Mouse (Mus musculus) layer of hippocampus, adult 2 months (tissue): ENCODE measurements around the gene Rfxap. TPM values are rescaled to one million over a fixed set of nuclear protein-coding genes. Genes with fewer than 3 reads are reported as not detected.

Source experiments
- DNase-seq, 2 experiments: peaks; one replicate each; pipeline ENCODE4 v3.0.0; 2022; ENCODE audit warnings: low spot score in 2 of 2
- H3K27ac ChIP-seq: fragments of 200-600 bp; 2 replicates; pipeline ENCODE4 v1.8.1; 2022
- H3K4me3 ChIP-seq: fragments of 200-600 bp; 2 replicates; pipeline ENCODE4 v1.8.1; 2022; ENCODE audit warnings: mild to moderate bottlenecking
- CTCF ChIP-seq: fragments of 200-600 bp; conservative IDR thresholded peaks from 2 replicates; pipeline ENCODE4 v1.8.1; 2022; ENCODE audit warnings: antibody characterized with exemption, mild to moderate bottlenecking, moderate library complexity
- long read RNA-seq, 2 experiments: library from polyadenylated mRNA; stranded (forward); transcript quantifications; one replicate each; pipeline ENCODE4 v2.0.0; 2021; ENCODE audit warnings: borderline mapping rate in 2 of 2
- total RNA-seq, 2 experiments: library from RNA; stranded (reverse); gene quantifications; 2 replicates each; pipeline ENCODE4 v1.2.3; 2021

The Rfxap gene
- total RNA-seq, result 10 to 100 TPM; 46.7 to 55.1 TPM
- long read RNA-seq, experiment 1, transcript Rfxap-201 (3 exons, 2,162 nt), result major isoform, 48 of 52 reads
- long read RNA-seq, experiment 1, partial matches to known transcripts, result 0 of 52 reads
- long read RNA-seq, experiment 1, other reads (novel, unspliced or antisense), result 4 of 52 reads
- long read RNA-seq, experiment 2, transcript Rfxap-201 (3 exons, 2,162 nt), result major isoform, 87 of 92 reads
- long read RNA-seq, experiment 2, partial matches to known transcripts, result 2 of 92 reads
- long read RNA-seq, experiment 2, other reads (novel, unspliced or antisense), result 3 of 92 reads

DNA sequence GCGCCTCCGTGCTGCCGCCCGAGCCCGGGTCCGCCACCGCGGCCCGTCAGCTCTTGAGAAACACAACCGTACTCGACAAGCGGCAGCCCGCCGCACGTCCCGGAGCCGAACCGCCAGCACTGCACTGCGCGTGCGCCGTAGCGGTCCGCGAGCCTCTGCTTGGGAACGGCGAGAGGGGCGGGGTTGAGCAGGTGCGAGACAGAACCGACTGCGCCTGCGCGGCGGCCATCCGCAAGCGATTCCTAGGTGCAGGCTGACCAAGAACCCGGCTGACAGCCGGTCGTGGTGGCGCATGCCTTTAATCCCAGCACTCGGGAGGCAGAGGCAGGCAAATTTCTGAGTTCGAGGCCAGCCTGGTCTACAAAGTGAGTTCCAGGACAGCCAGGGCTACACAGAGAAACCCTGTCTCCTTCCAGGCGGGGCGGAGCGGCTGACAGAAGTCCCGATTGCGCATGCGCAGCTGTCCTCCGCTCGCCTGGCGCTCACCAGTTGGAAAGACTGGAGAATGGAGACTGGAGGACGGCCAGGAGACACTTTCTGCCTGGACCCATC, at the start of gene Rfxap:
Gene Rfxap (minus strand): TSS at position 126 of the 552 bp plus-strand sequence.
- no peak for TF ChIP-seq CTCF
- DNase-seq, result peak; percentile 93 to 94
- Histone ChIP-seq H3K4me3 (peak within 1 kb of the TSS; percentile 67), H3K27ac (peak within 1 kb of the TSS; percentile 96)

- DNase-seq, result peak; percentile 69 to 84
- H3K4me3 ChIP-seq, result no peak overlapping the region
- H3K27ac ChIP-seq, result peak overlapping the region; percentile 69
- no peak for TF ChIP-seq CTCF
Observed at GRCm38 (mm10) chr3:54835421-54835820, 27.8 kb upstream of the Rfxap start.

DNA sequence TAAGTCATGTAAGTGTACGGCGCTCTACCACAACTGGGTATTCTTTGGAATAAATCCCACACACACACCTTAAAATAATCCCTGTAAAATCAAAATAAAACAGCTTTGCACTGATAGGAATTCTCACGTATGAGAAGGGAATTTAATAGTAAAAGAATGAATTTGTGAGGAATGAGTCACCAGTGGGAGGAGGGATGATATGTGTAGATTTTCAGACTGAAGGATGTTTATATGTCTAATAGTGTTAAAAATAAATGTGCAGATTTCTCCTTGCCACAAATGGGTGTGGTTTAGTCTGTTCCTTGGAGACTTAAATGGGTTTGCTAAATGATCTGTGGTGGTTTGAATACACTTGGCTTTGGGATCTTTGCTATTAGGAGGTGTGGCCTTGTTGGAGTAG, 24.9 kb upstream of the Rfxap start:
- Histone ChIP-seq H3K4me3 (no peak overlapping the region), H3K27ac (no peak overlapping the region)
- TF ChIP-seq CTCF, result no peak
- DNase-seq, result no peak

DNA sequence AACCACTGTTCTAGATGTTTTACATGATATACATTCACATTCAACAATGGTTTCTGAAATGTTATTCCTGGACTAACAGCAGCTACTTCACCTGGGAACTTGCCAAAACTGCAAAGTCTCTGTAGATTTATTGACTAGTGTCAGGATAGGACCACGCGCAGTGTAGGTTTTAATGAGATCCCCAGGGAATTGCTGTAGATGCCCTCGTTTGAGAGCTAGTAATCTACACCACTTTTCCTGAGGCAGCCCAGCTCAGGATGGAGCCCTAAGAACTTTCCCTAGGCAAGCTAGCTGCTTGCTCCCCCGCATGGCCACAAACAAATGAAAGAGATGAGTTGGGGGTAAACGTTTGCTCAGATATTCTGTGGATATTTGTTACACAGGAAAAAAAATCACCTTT, 14.9 kb upstream of the Rfxap start:
- DNase-seq, result no peak
- no peak overlapping the region for H3K27ac ChIP-seq
- H3K4me3 ChIP-seq, result no peak overlapping the region
- TF ChIP-seq CTCF, result no peak

DNA sequence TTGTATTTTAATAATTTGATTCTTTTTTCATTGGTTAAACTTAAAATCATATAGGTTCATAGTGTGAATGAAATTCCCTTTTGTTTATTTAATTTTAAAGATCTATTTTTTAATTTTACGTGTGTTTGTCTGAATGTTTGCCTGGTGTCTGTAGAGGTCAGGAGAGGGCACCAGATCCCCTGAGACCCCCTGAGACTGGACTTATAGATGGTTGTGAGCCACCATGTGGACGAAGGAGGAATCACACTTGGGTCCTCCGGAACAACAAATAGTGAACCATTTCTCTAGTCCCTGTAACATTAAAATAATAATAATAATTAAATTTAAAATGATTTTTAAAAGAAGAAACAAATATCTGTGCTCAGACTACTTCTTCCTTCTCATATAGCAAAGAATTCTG, 7.7 kb upstream of the Rfxap start:
- Histone ChIP-seq H3K4me3 (no peak overlapping the region), H3K27ac (no peak overlapping the region)
- peak; percentile 92 for TF ChIP-seq CTCF
- DNase-seq, result peak in 1 of 2 experiments; percentile 54

GRCm38 (mm10) chr3:54814622-54815021, 7.0 kb upstream of the Rfxap start:
- no peak overlapping the region for H3K27ac ChIP-seq
- no peak for DNase-seq
- no peak for TF ChIP-seq CTCF
- H3K4me3 ChIP-seq, result no peak overlapping the region

- TF ChIP-seq CTCF, result peak; percentile 65
- H3K27ac ChIP-seq, result no peak overlapping the region
- no peak overlapping the region for H3K4me3 ChIP-seq
- no peak for DNase-seq
Observed at GRCm38 (mm10) chr3:54813418-54813988, 5.9 kb upstream of the Rfxap start.

- Histone ChIP-seq H3K27ac (no peak overlapping the region), H3K4me3 (no peak overlapping the region)
- DNase-seq, result no peak
- peak; percentile 66 for TF ChIP-seq CTCF
Observed at GRCm38 (mm10) chr3:54811616-54812015, 4.0 kb upstream of the Rfxap start.

DNA sequence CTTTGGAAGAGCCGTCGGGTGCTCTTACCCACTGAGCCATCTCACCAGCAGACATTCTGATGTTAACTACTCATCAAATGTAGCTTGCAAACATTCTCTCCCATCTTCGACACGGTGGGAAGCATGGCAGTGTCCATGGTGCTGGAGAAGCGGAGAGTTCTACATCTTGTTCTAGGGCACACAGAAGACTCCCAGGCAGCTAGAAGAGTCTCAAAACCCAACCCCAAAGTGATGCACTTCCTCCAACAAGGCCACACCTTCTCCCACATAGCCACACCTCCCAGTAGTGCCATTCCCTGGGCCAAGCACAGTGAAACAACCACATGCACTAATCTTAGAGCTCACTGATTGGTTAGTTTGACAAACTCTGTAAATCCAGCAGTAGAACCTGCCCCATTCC, 1.5 kb upstream of the Rfxap start:
- no peak for DNase-seq
- no peak overlapping the region for H3K27ac ChIP-seq
- TF ChIP-seq CTCF, result no peak; the same call in none of the 2 replicates
- no peak overlapping the region for H3K4me3 ChIP-seq

DNA sequence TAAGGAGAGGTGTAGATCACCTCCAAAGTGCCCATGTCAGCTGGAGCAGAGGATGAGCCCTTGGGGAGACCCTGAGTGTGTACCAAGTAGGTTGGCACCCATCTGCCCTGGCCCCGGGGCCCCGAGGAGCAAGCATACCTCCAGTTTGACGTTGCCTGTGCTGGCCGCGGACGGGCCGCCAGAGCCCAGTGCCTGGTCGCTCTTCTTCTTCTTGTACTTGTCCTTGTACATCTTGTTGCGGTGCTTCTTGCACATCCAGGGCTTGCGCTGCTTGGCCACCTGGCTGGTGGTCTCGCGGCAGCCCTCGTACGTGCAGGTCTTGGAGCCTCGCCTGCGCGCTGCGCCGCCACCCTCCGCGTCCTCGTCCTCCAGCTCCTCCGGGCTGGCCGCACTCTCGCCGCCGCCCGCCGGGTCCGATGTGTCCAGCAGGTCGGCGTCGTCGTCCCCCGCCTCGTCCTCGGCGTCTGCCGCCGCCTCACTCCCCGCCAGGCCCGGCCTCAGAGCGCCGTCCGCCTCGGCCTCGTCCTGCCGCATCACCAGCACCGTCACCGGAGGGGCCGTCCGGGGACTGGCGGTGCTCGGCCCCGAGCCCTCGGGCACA, 430 bp downstream of the Rfxap start:
- peak overlapping the region; percentile 67 for H3K4me3 ChIP-seq
- no peak for TF ChIP-seq CTCF
- H3K27ac ChIP-seq, result peak overlapping the region; percentile 96
- DNase-seq, result peak in 1 of 2 experiments; percentile 42

- no peak for TF ChIP-seq CTCF
- Histone ChIP-seq H3K27ac (no peak overlapping the region), H3K4me3 (no peak overlapping the region)
- DNase-seq, result no peak
Observed at GRCm38 (mm10) chr3:54803713-54804112, 3.9 kb downstream of the Rfxap start.

DNA sequence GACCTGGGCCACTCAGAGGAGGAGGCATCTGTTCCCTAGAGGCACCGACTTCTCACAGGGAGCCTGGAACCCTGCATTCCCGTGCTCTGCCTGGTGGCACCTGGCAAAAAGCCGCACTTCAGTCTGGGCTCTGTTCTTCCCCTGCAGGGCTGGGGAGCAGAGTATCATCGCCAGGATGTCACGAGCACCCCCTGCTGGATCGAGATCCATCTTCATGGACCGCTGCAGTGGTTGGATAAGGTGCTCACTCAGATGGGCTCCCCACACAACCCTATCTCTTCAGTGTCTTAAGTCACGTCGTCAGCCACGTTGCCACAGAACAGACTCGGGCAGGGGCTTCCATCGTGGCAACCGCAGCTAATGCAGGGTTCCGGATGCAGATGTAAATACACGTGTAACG, 10.4 kb downstream of the Rfxap start:
- Histone ChIP-seq H3K4me3 (no peak overlapping the region), H3K27ac (no peak overlapping the region)
- DNase-seq, result peak; percentile 19 to 48
- peak; percentile 79 for TF ChIP-seq CTCF

DNA sequence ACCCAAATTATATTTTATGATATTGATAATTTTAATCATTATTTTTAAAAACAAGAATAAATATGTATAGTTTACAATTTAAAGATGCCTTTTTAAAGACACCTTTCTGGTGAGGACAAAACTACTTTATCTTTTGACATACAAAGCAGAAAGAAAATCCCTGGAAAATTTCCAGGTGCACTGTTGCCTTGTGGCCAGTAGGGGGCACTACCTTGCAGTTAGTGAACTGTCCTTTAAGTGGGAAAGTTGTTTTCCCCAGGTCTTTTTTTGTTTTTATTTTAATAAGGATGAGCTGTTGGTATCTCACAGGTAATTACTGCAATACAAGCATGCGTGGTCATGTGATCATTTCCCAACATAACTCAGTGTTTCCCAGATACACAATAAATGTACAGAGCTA, 11.8 kb downstream of the Rfxap start:
- no peak for DNase-seq
- Histone ChIP-seq H3K4me3 (no peak overlapping the region), H3K27ac (no peak overlapping the region)
- TF ChIP-seq CTCF, result peak; percentile 81
